Mouse (Mus musculus) forebrain, embryonic 10.5 days (tissue): ENCODE results near the gene Spdef. TPM values are rescaled to one million over a fixed set of nuclear protein-coding genes. Genes with fewer than 3 reads are reported as not detected.
A peak's percentile ranks its signal among the peaks of the same experiment; 100 is the strongest.

Experiments
- DNase-seq: peaks from one replicate; pipeline ENCODE4 v3.0.0-alpha.2; 2017; ENCODE audit warnings: low spot score; ENCODE audit errors: extremely low spot score
- H3K27ac ChIP-seq: fragments of 300-500 bp; sonication (generic); 2 replicates; pipeline ENCODE4 v1.5.1; 2016; ENCODE audit warnings: mild to moderate bottlenecking
- H3K27me3 ChIP-seq: fragments of 300-500 bp; sonication (generic); 2 replicates; pipeline ENCODE4 v1.6.1; 2016; ENCODE audit warnings: mild to moderate bottlenecking; ENCODE audit not compliant: poor library complexity, severe bottlenecking
- H3K36me3 ChIP-seq: fragments of 300-500 bp; sonication (generic); replicated peaks from 2 replicates; pipeline ENCODE4 v1.6.1; 2016; ENCODE audit warnings: mild to moderate bottlenecking, moderate library complexity
- H3K4me1 ChIP-seq: fragments of 300-500 bp; sonication (generic); 2 replicates; pipeline ENCODE4 v1.6.1; 2016
- H3K4me3 ChIP-seq: fragments of 300-500 bp; sonication (generic); 2 replicates; pipeline ENCODE4 v1.5.1; 2016; ENCODE audit warnings: mild to moderate bottlenecking, moderate library complexity
- H3K9me3 ChIP-seq: fragments of 300-500 bp; sonication (generic); 2 replicates; pipeline ENCODE4 v1.6.1; 2016; ENCODE audit warnings: mild to moderate bottlenecking, moderate library complexity
- WGBS: fragments of 180-500 bp; shearing (Covaris S2); methylation state at CpG from one replicate; pipeline ENCODE4 v1.1.7; 2016; 5-methylcytosine and 5-hydroxymethylcytosine counted together
- polyA plus RNA-seq: library from polyadenylated mRNA; unstranded; fragments of >200 nt; fragmentation: Nextera tagmentation; extraction: Ambion mirVana; gene quantifications from 2 replicates; pipeline ENCODE4 v1.2.1, GENCODE M21; 2016

The Spdef gene
- polyA plus RNA-seq, 1 experiment from 2014 or later = 0.31 TPM

GRCm38 (mm10) chr17:27751314-27752202 is 22.8 kb upstream of the Spdef start:
- peaks cover 59% of the 10 kb centered on the region for H3K36me3 ChIP-seq
- H3K4me1 ChIP-seq = peaks cover 4% of the 10 kb centered on the region; the same call in 1 of the 2 replicates
- WGBS = 93% methylated on average over 8 of the region's 8 CpGs

GRCm38 (mm10) chr17:27750451-27750942 is 21.7 kb upstream of the Spdef start:
- DNase-seq = no peak
- Histone ChIP-seq H3K4me3 (no peak overlapping the region), H3K9me3 (no peaks in the 10 kb centered on the region), H3K4me1 (peaks cover 4% of the 10 kb centered on the region; the same call in 1 of the 2 replicates), H3K27ac (no peak overlapping the region), H3K27me3 (no peaks in the 10 kb centered on the region), H3K36me3 (peaks cover 51% of the 10 kb centered on the region)
- 91% methylated on average over 6 of the region's 6 CpGs for WGBS

More at GRCm38 (mm10) chr17:27751314-27752202, 22.8 kb upstream of the Spdef start:
- Histone ChIP-seq H3K4me3 (no peak overlapping the region), H3K27ac (no peak overlapping the region), H3K27me3 (no peaks in the 10 kb centered on the region), H3K9me3 (no peaks in the 10 kb centered on the region)
- DNase-seq = no peak

GRCm38 (mm10) chr17:27748123-27748522 is 19.4 kb upstream of the Spdef start:
- peaks cover 38% of the 10 kb centered on the region for H3K36me3 ChIP-seq
- H3K27ac ChIP-seq = no peak overlapping the region
- H3K27me3 ChIP-seq = no peaks in the 10 kb centered on the region
- peaks cover 5% of the 10 kb centered on the region; the same call in 1 of the 2 replicates for H3K4me1 ChIP-seq
- H3K4me3 ChIP-seq = no peak overlapping the region
- no peaks in the 10 kb centered on the region for H3K9me3 ChIP-seq
- 80% methylated on average over 2 of the region's 2 CpGs for WGBS
- DNase-seq = no peak

- Histone ChIP-seq H3K27ac (no peak overlapping the region), H3K4me3 (no peak overlapping the region), H3K9me3 (no peaks in the 10 kb centered on the region), H3K36me3 (peaks cover 21% of the 10 kb centered on the region), H3K27me3 (no peaks in the 10 kb centered on the region), H3K4me1 (peaks cover 7% of the 10 kb centered on the region; the same call in 1 of the 2 replicates)
- 75% methylated on average over 4 of the region's 4 CpGs for WGBS
- no peak for DNase-seq
Observed at GRCm38 (mm10) chr17:27746446-27746845, 17.7 kb upstream of the Spdef start.

- peaks cover 5% of the 10 kb centered on the region; the same call in 1 of the 2 replicates for H3K36me3 ChIP-seq
- no peak for DNase-seq
- 96% methylated on average over 6 of the region's 6 CpGs for WGBS
Observed at GRCm38 (mm10) chr17:27740961-27741360, 12.2 kb upstream of the Spdef start.

GRCm38 (mm10) chr17:27734344-27735073 is 5.8 kb upstream of the Spdef start:
- H3K4me1 ChIP-seq = peaks cover 16% of the 10 kb centered on the region
- no peak overlapping the region for H3K4me3 ChIP-seq
- H3K9me3 ChIP-seq = peaks cover 5% of the 10 kb centered on the region; the same call in 1 of the 2 replicates
- no peaks in the 10 kb centered on the region; the same call in 1 of the 2 replicates for H3K27me3 ChIP-seq
- WGBS = 23% methylated on average over 13 of the region's 13 CpGs
- DNase-seq = no peak
- H3K27ac ChIP-seq = peak overlapping the region; percentile 36; the same call in 1 of the 2 replicates
- no peaks in the 10 kb centered on the region for H3K36me3 ChIP-seq

More at GRCm38 (mm10) chr17:27740961-27741360, 12.2 kb upstream of the Spdef start:
- Histone ChIP-seq H3K9me3 (no peaks in the 10 kb centered on the region), H3K4me3 (no peak overlapping the region), H3K27me3 (no peaks in the 10 kb centered on the region), H3K4me1 (peaks cover 3% of the 10 kb centered on the region; the same call in 1 of the 2 replicates), H3K27ac (no peak overlapping the region)

- Histone ChIP-seq H3K27ac (no peak overlapping the region), H3K36me3 (no peaks in the 10 kb centered on the region), H3K9me3 (peaks cover 5% of the 10 kb centered on the region; the same call in 1 of the 2 replicates), H3K4me1 (peaks cover 21% of the 10 kb centered on the region), H3K4me3 (no peak overlapping the region), H3K27me3 (no peaks in the 10 kb centered on the region; the same call in 1 of the 2 replicates)
- 92% methylated on average over 3 of the region's 3 CpGs for whole genome bisulfite sequencing
- no peak for DNase-seq
Observed at GRCm38 (mm10) chr17:27732694-27733093, 3.9 kb upstream of the Spdef start.

- H3K27me3 ChIP-seq = no peaks in the 10 kb centered on the region; the same call in 1 of the 2 replicates
- H3K27ac ChIP-seq = no peak overlapping the region
- peaks cover 5% of the 10 kb centered on the region; the same call in 1 of the 2 replicates for H3K9me3 ChIP-seq
- no peak overlapping the region for H3K4me3 ChIP-seq
- no peak for DNase-seq
- peaks cover 21% of the 10 kb centered on the region for H3K4me1 ChIP-seq
- no peaks in the 10 kb centered on the region for H3K36me3 ChIP-seq
- WGBS = 88% methylated on average over 5 of the region's 5 CpGs
Observed at GRCm38 (mm10) chr17:27732152-27732551, 3.4 kb upstream of the Spdef start.

GRCm38 (mm10) chr17:27726527-27726926 is 2.2 kb downstream of the Spdef start:
- Histone ChIP-seq H3K27ac (no peak overlapping the region), H3K4me3 (no peak overlapping the region), H3K9me3 (peaks cover 5% of the 10 kb centered on the region; the same call in 1 of the 2 replicates), H3K4me1 (peaks cover 43% of the 10 kb centered on the region), H3K27me3 (peaks cover 21% of the 10 kb centered on the region), H3K36me3 (no peaks in the 10 kb centered on the region)
- no peak for DNase-seq
- 57% methylated on average over 7 of the region's 7 CpGs for WGBS

GRCm38 (mm10) chr17:27725412-27725811 is 3.3 kb downstream of the Spdef start:
- Histone ChIP-seq H3K4me1 (peaks cover 54% of the 10 kb centered on the region), H3K9me3 (peaks cover 4% of the 10 kb centered on the region; the same call in 1 of the 2 replicates), H3K27me3 (peaks cover 21% of the 10 kb centered on the region), H3K4me3 (peak overlapping the region; percentile 23; the same call in 1 of the 2 replicates), H3K36me3 (no peaks in the 10 kb centered on the region), H3K27ac (peak overlapping the region; percentile 62)
- DNase-seq = no peak
- WGBS = 10% methylated on average over 10 of the region's 10 CpGs

GRCm38 (mm10) chr17:27725011-27725410 is 3.7 kb downstream of the Spdef start:
- 29% methylated on average over 10 of the region's 10 CpGs for WGBS
- H3K4me3 ChIP-seq = peak overlapping the region; percentile 23; the same call in 1 of the 2 replicates
- peaks cover 25% of the 10 kb centered on the region for H3K27me3 ChIP-seq
- peak overlapping the region; percentile 62 for H3K27ac ChIP-seq
- no peaks in the 10 kb centered on the region for H3K9me3 ChIP-seq
- no peaks in the 10 kb centered on the region for H3K36me3 ChIP-seq
- no peak for DNase-seq
- H3K4me1 ChIP-seq = peaks cover 58% of the 10 kb centered on the region

GRCm38 (mm10) chr17:27724327-27724726 is 4.4 kb downstream of the Spdef start:
- H3K36me3 ChIP-seq = no peaks in the 10 kb centered on the region
- peaks cover 65% of the 10 kb centered on the region for H3K4me1 ChIP-seq
- peaks cover 32% of the 10 kb centered on the region for H3K27me3 ChIP-seq
- H3K27ac ChIP-seq = 0 out of 2 replicates have a peak overlapping the region, but pooled peaks have one; percentile 31
- no peaks in the 10 kb centered on the region for H3K9me3 ChIP-seq
- WGBS = 27% methylated on average over 3 of the region's 3 CpGs
- DNase-seq = no peak
- no peak overlapping the region for H3K4me3 ChIP-seq
